Mouse (Mus musculus): ENCODE measurements at regions not wholly inside any gene's neighbourhood (a gene's known extent, or its start where the extent isn't known, plus 50 kb on each side); places are given as distances from the start of the nearest gene placed in this dataset.

GRCm38 (mm10) chr9:112994774-112995173 lies 713.3 kb downstream of the Pdcd6ip start:
- Histone ChIP-seq H3K36me3 (no peaks in the 10 kb centered on the region), H3K4me2 (no peak overlapping the region), H3K4me1 (replicated peaks) (peaks cover 2% of the 10 kb centered on the region; the same call in 1 of the 2 replicates), H3K9me3 (replicated peaks) (no peaks in the 10 kb centered on the region), H3K9ac (no peak overlapping the region), H3K27me3 (no peaks in the 10 kb centered on the region), H3K4me3 (no peak overlapping the region), H3K27ac (no peak overlapping the region)
- WGBS: 69% methylated on average over 4 of the region's 4 CpGs
- no peak for ATAC-seq (replicated peaks; ENCODE audit: insufficient number of reproducible peaks, insufficient read depth, low FRiP score, low read depth)

GRCm38 (mm10) chr9:112993627-112994026 lies 714.4 kb downstream of the Pdcd6ip start:
- Histone ChIP-seq H3K27ac (no peak overlapping the region), H3K27me3 (no peaks in the 10 kb centered on the region), H3K36me3 (no peaks in the 10 kb centered on the region), H3K4me3 (no peak overlapping the region), H3K4me1 (replicated peaks) (peaks cover 2% of the 10 kb centered on the region; the same call in 1 of the 2 replicates), H3K9ac (no peak overlapping the region), H3K4me2 (no peak overlapping the region), H3K9me3 (replicated peaks) (no peaks in the 10 kb centered on the region)
- ATAC-seq (replicated peaks; ENCODE audit: insufficient number of reproducible peaks, insufficient read depth, low FRiP score, low read depth): no peak
- 53% methylated on average over 2 of the region's 2 CpGs for WGBS

- WGBS: 10% methylated on average over 3 of the region's 3 CpGs
- no peak overlapping the region for H3K27ac ChIP-seq
- no peak for ATAC-seq (replicated peaks; ENCODE audit: insufficient number of reproducible peaks, insufficient read depth, low FRiP score, low read depth)
Observed at GRCm38 (mm10) chr9:112992937-112993336, 715.1 kb downstream of the Pdcd6ip start.

GRCm38 (mm10) chr9:112983353-112983752 lies 724.7 kb downstream of the Pdcd6ip start:
- Histone ChIP-seq H3K4me3 (no peak overlapping the region), H3K9me3 (replicated peaks) (no peaks in the 10 kb centered on the region), H3K27ac (no peak overlapping the region), H3K36me3 (no peaks in the 10 kb centered on the region), H3K9ac (no peak overlapping the region), H3K4me1 (replicated peaks) (no peaks in the 10 kb centered on the region), H3K27me3 (no peaks in the 10 kb centered on the region), H3K4me2 (no peak overlapping the region)
- ATAC-seq (replicated peaks; ENCODE audit: insufficient number of reproducible peaks, insufficient read depth, low FRiP score, low read depth): no peak
- WGBS: 75% methylated on average over 6 of the region's 6 CpGs

More at GRCm38 (mm10) chr9:112992937-112993336, 715.1 kb downstream of the Pdcd6ip start:
- Histone ChIP-seq H3K4me3 (no peak overlapping the region), H3K9me3 (replicated peaks) (no peaks in the 10 kb centered on the region), H3K4me2 (no peak overlapping the region), H3K9ac (no peak overlapping the region), H3K36me3 (no peaks in the 10 kb centered on the region), H3K4me1 (replicated peaks) (peaks cover 2% of the 10 kb centered on the region; the same call in 1 of the 2 replicates), H3K27me3 (no peaks in the 10 kb centered on the region)

GRCm38 (mm10) chr9:112951567-112951966 lies 715.8 kb upstream of the Arpp21 start:
- ATAC-seq (replicated peaks; ENCODE audit: insufficient number of reproducible peaks, insufficient read depth, low FRiP score, low read depth): no peak
- Histone ChIP-seq H3K4me1 (replicated peaks) (no peaks in the 10 kb centered on the region), H3K4me3 (no peak overlapping the region), H3K9ac (no peak overlapping the region), H3K4me2 (no peak overlapping the region), H3K9me3 (replicated peaks) (no peaks in the 10 kb centered on the region), H3K27ac (no peak overlapping the region), H3K27me3 (no peaks in the 10 kb centered on the region), H3K36me3 (no peaks in the 10 kb centered on the region)
- WGBS: 76% methylated on average over 1 of the region's 1 CpGs

- no peak for ATAC-seq (replicated peaks; ENCODE audit: insufficient number of reproducible peaks, insufficient read depth, low FRiP score, low read depth)
- Histone ChIP-seq H3K9me3 (replicated peaks) (no peaks in the 10 kb centered on the region), H3K4me2 (no peak overlapping the region), H3K4me1 (replicated peaks) (no peaks in the 10 kb centered on the region), H3K9ac (no peak overlapping the region), H3K36me3 (no peaks in the 10 kb centered on the region), H3K27ac (no peak overlapping the region), H3K4me3 (no peak overlapping the region), H3K27me3 (no peaks in the 10 kb centered on the region)
- 53% methylated on average over 2 of the region's 2 CpGs for WGBS
Observed at GRCm38 (mm10) chr9:112950056-112950455, 714.3 kb upstream of the Arpp21 start.

- Histone ChIP-seq H3K27ac (no peak overlapping the region), H3K9ac (no peak overlapping the region), H3K36me3 (no peaks in the 10 kb centered on the region), H3K4me3 (no peak overlapping the region), H3K9me3 (replicated peaks) (no peaks in the 10 kb centered on the region), H3K27me3 (no peaks in the 10 kb centered on the region), H3K4me2 (no peak overlapping the region), H3K4me1 (replicated peaks) (no peaks in the 10 kb centered on the region)
- ATAC-seq (replicated peaks; ENCODE audit: insufficient number of reproducible peaks, insufficient read depth, low FRiP score, low read depth): no peak
Observed at GRCm38 (mm10) chr9:112938781-112939180, 703.0 kb upstream of the Arpp21 start.

- Histone ChIP-seq H3K27ac (no peak overlapping the region), H3K9ac (no peak overlapping the region), H3K4me3 (no peak overlapping the region), H3K9me3 (replicated peaks) (no peaks in the 10 kb centered on the region), H3K4me2 (no peak overlapping the region), H3K27me3 (no peaks in the 10 kb centered on the region), H3K4me1 (replicated peaks) (no peaks in the 10 kb centered on the region), H3K36me3 (no peaks in the 10 kb centered on the region)
- 69% methylated on average over 6 of the region's 6 CpGs for WGBS
- ATAC-seq (replicated peaks; ENCODE audit: insufficient number of reproducible peaks, insufficient read depth, low FRiP score, low read depth): no peak
Observed at GRCm38 (mm10) chr9:112909311-112910101, 673.8 kb upstream of the Arpp21 start.

- Histone ChIP-seq H3K9me3 (replicated peaks) (no peaks in the 10 kb centered on the region), H3K4me2 (no peak overlapping the region), H3K4me1 (replicated peaks) (no peaks in the 10 kb centered on the region), H3K36me3 (no peaks in the 10 kb centered on the region), H3K9ac (no peak overlapping the region), H3K27ac (no peak overlapping the region), H3K4me3 (no peak overlapping the region), H3K27me3 (no peaks in the 10 kb centered on the region)
- 71% methylated on average over 6 of the region's 6 CpGs for WGBS
- ATAC-seq (replicated peaks; ENCODE audit: insufficient number of reproducible peaks, insufficient read depth, low FRiP score, low read depth): no peak
Observed at GRCm38 (mm10) chr9:112905955-112906354, 670.2 kb upstream of the Arpp21 start.

GRCm38 (mm10) chr9:112864921-112865320 lies 629.2 kb upstream of the Arpp21 start:
- Histone ChIP-seq H3K27me3 (no peaks in the 10 kb centered on the region), H3K4me1 (replicated peaks) (no peaks in the 10 kb centered on the region), H3K27ac (no peak overlapping the region), H3K36me3 (no peaks in the 10 kb centered on the region), H3K4me3 (no peak overlapping the region), H3K4me2 (no peak overlapping the region), H3K9ac (no peak overlapping the region), H3K9me3 (replicated peaks) (no peaks in the 10 kb centered on the region)
- WGBS: 34% methylated on average over 1 of the region's 1 CpGs
- no peak for ATAC-seq (replicated peaks; ENCODE audit: insufficient number of reproducible peaks, insufficient read depth, low FRiP score, low read depth)

- no peak overlapping the region for H3K4me2 ChIP-seq
- WGBS: 54% methylated on average over 8 of the region's 8 CpGs
- H3K9me3 ChIP-seq (replicated peaks): no peaks in the 10 kb centered on the region
- ATAC-seq (replicated peaks; ENCODE audit: insufficient number of reproducible peaks, insufficient read depth, low FRiP score, low read depth): no peak
- no peak overlapping the region for H3K4me3 ChIP-seq
- no peak overlapping the region for H3K27ac ChIP-seq
- H3K9ac ChIP-seq: no peak overlapping the region
- no peaks in the 10 kb centered on the region for H3K4me1 ChIP-seq (replicated peaks)
- no peaks in the 10 kb centered on the region for H3K27me3 ChIP-seq
- no peaks in the 10 kb centered on the region for H3K36me3 ChIP-seq
Observed at GRCm38 (mm10) chr9:112861136-112861535, 625.4 kb upstream of the Arpp21 start.

GRCm38 (mm10) chr9:112860307-112860893 lies 624.7 kb upstream of the Arpp21 start:
- H3K27me3 ChIP-seq: no peaks in the 10 kb centered on the region
- WGBS: 65% methylated on average over 3 of the region's 3 CpGs
- no peaks in the 10 kb centered on the region for H3K9me3 ChIP-seq (replicated peaks)
- no peaks in the 10 kb centered on the region for H3K4me1 ChIP-seq (replicated peaks)
- no peak for ATAC-seq (replicated peaks; ENCODE audit: insufficient number of reproducible peaks, insufficient read depth, low FRiP score, low read depth)
- no peak overlapping the region for H3K9ac ChIP-seq
- no peak overlapping the region for H3K4me3 ChIP-seq
- H3K4me2 ChIP-seq: no peak overlapping the region
- no peaks in the 10 kb centered on the region for H3K36me3 ChIP-seq
- no peak overlapping the region for H3K27ac ChIP-seq
